Mouse (Mus musculus): ENCODE results near the gene Nkx2-5. TPM values are rescaled to one million over a fixed set of nuclear protein-coding genes. Genes with fewer than 3 reads are reported as not detected.

The Nkx2-5 gene
- polyA plus RNA-seq (2012; rRNA removed) = not detected in 2 replicates

GRCm38 (mm10) chr17:26844909-26845148, at the start of gene Nkx2-5:
TSS of gene Nkx2-5 (minus strand) at chr17:26845009.

Other genes with a start within 250 kb of the Nkx2-5 start
- 129 and 201 TPM in 2 replicates for gene Atp6v0e, start 181.8 kb downstream of the Nkx2-5 start, polyA plus RNA-seq (2012; rRNA removed)
- 1.4 and 1.9 TPM in 2 replicates for gene Crebrf, start 129.4 kb downstream of the Nkx2-5 start, polyA plus RNA-seq (2012; rRNA removed)
- gene Bnip1, start 63.9 kb downstream of the Nkx2-5 start, polyA plus RNA-seq (2012; rRNA removed) = 15.8 and 16.7 TPM in 2 replicates
- gene Kifc5b, start 72.1 kb upstream of the Nkx2-5 start, polyA plus RNA-seq (2012; rRNA removed) = 5.6 and 6.3 TPM in 2 replicates
- 75.6 and 81.1 TPM in 2 replicates for gene Phf1, start 88.0 kb upstream of the Nkx2-5 start, polyA plus RNA-seq (2012; rRNA removed)
- gene Cuta, start 94.6 kb upstream of the Nkx2-5 start, polyA plus RNA-seq (2012; rRNA removed) = 182 and 220 TPM in 2 replicates
- gene Syngap1, start 96.2 kb upstream of the Nkx2-5 start, polyA plus RNA-seq (2012; rRNA removed) = 19.1 and 20.7 TPM in 2 replicates
- gene Zbtb9, start 128.2 kb upstream of the Nkx2-5 start, polyA plus RNA-seq (2012; rRNA removed) = 9.5 and 13.4 TPM in 2 replicates
- 126 and 178 TPM in 2 replicates for gene Bak1, start 184.0 kb upstream of the Nkx2-5 start, polyA plus RNA-seq (2012; rRNA removed)
- gene Itpr3, start 212.3 kb upstream of the Nkx2-5 start, polyA plus RNA-seq (2012; rRNA removed) = 47.8 and 55.5 TPM in 2 replicates

Measured in colon, adult 2 months (tissue).